Comparison of ENCODE assay signal across 11 mouse cellular contexts in the genomic region with DNA sequence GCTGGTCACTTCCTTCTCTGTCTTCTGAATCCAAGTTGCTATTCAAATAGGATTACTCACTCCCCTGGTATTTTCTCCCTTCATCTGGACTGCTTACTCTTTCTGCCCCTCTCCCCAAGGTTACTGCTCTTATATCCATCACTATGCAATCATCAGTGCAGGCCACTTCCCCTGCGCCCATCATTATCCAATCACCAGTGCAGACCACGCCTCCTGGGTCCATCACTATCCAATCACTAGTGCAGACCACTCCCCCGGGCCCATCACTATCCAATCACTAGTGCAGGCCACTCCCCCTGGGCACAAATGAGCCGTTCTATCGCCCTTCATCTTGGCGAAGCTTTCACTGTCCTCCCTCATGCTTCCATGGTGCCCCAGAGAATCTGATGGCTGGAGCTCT.
DNase-seq lines count a peak whose midpoint lies in the region; ATAC-seq and TF ChIP-seq lines count a peak whose summit lies in the region.
"Had no signal": no experiment of that assay in that cellular context is flagged by ENCODE, and none has a peak within 500 bp of the region (broad histone marks: within the 10 kb centered on the region; RNA-seq: fewer than 3 reads in every experiment).

No protein-coding gene starts in this region.

- no peaks in the 10 kb centered on the region for H3K27me3 ChIP-seq in kidney, postnatal 0 days (ENCODE audit: insufficient read depth, low read length)
- no peaks in the 10 kb centered on the region for H3K27me3 ChIP-seq in MEL (ENCODE audit: control insufficient read depth in 1 of 2, insufficient read depth in 2 of 2, low read length in 2 of 2)
- H3K27me3 ChIP-seq in hindbrain, postnatal 0 days (ENCODE audit: insufficient read depth, low read length) = no peaks in the 10 kb centered on the region
- H3K27me3 ChIP-seq in intestine, embryonic 15.5 days (replicated peaks) = no peaks in the 10 kb centered on the region
- H3K27me3 ChIP-seq: hindbrain, embryonic 15.5 days had no signal

- TF ChIP-seq CTCF in kidney, postnatal 0 days (IDR thresholded peaks at IDR 0.05; ENCODE audit: low read depth) = no peak
- no peak for TF ChIP-seq CTCF in MEL (IDR thresholded peaks at IDR 0.05 in 2 of 3, conservative IDR thresholded peaks at IDR 0.05 in 1 of 3; ENCODE audit: control insufficient read depth in 1 of 3, insufficient read depth in 1 of 3, low read depth in 2 of 3, low read length in 3 of 3, poor library complexity in 1 of 3, severe bottlenecking in 1 of 3)
- TF ChIP-seq CTCF in hindbrain, postnatal 0 days (IDR thresholded peaks at IDR 0.05; ENCODE audit: low read depth) = no peak

- peak; percentile 3 to 27 for DNase-seq in adrenal gland, adult (ENCODE audit: inconsistent age in 2 of 2, low spot score in 1 of 2)
- DNase-seq in adrenal gland, postnatal 4 days (ENCODE audit: low spot score in 2 of 2) = no peak
- DNase-seq in kidney, postnatal 0 days (ENCODE audit: low spot score) = no peak
- no peak for DNase-seq in kidney, adult 18-20 months
- DNase-seq in MEL (ENCODE audit: low read depth, low spot score) = peak; percentile 30
- no peak for DNase-seq in hindbrain, postnatal 0 days (ENCODE audit: low spot score)
- DNase-seq in spleen, postnatal 36 days (ENCODE audit: low spot score in 2 of 2) = no peak
- DNase-seq: gastrocnemius, postnatal 36 days had no signal

- no peak for TF ChIP-seq RAD21 in MEL (IDR thresholded peaks at IDR 0.05; ENCODE audit: low read depth, low read length)

- no peaks in the 10 kb centered on the region for H3K9me3 ChIP-seq in kidney, postnatal 0 days (replicated peaks; ENCODE audit: low read length)
- H3K9me3 ChIP-seq in MEL (replicated peaks; ENCODE audit: insufficient read depth, low read length) = no peaks in the 10 kb centered on the region
- no peaks in the 10 kb centered on the region for H3K9me3 ChIP-seq in hindbrain, postnatal 0 days (ENCODE audit: low read length)
- H3K9me3 ChIP-seq in intestine, embryonic 15.5 days = no peaks in the 10 kb centered on the region
- H3K9me3 ChIP-seq: hindbrain, embryonic 15.5 days; megakaryocyte, embryonic 14.5 days had no signal

- TF ChIP-seq EP300 in MEL (IDR thresholded peaks at IDR 0.05; ENCODE audit: low read depth in 1 of 2, low read length in 2 of 2) = no peak

- H3K4me2 ChIP-seq in kidney, postnatal 0 days (ENCODE audit: low read length) = no peak overlapping the region
- H3K4me2 ChIP-seq in hindbrain, postnatal 0 days (ENCODE audit: low read depth, low read length) = no peak overlapping the region
- no peak overlapping the region for H3K4me2 ChIP-seq in intestine, embryonic 15.5 days (replicated peaks)

- H3K9ac ChIP-seq in kidney, postnatal 0 days (ENCODE audit: low read depth, low read length) = no peak overlapping the region
- no peak overlapping the region for H3K9ac ChIP-seq in MEL (ENCODE audit: control insufficient read depth, low read depth, low read length, poor library complexity, severe bottlenecking)
- H3K9ac ChIP-seq in hindbrain, postnatal 0 days (replicated peaks; ENCODE audit: low read length) = no peak overlapping the region
- no peak overlapping the region for H3K9ac ChIP-seq in intestine, embryonic 15.5 days
- H3K9ac ChIP-seq: hindbrain, embryonic 15.5 days had no signal

- H3K4me1 ChIP-seq in kidney, postnatal 0 days (replicated peaks; ENCODE audit: insufficient read depth, low read length) = no peaks in the 10 kb centered on the region
- no peaks in the 10 kb centered on the region for H3K4me1 ChIP-seq in MEL (ENCODE audit: control insufficient read depth in 1 of 2, insufficient read depth in 2 of 2, low read length in 2 of 2)
- 0 out of 2 replicates have a peak, but pooled peaks cover 3% of the 10 kb centered on the region for H3K4me1 ChIP-seq in hindbrain, postnatal 0 days (ENCODE audit: insufficient read depth, low read length)
- H3K4me1 ChIP-seq in intestine, embryonic 15.5 days (replicated peaks) = no peaks in the 10 kb centered on the region
- H3K4me1 ChIP-seq: hindbrain, embryonic 15.5 days had no signal

- H3K36me3 ChIP-seq in kidney, postnatal 0 days (ENCODE audit: insufficient read depth, low read length) = no peaks in the 10 kb centered on the region
- H3K36me3 ChIP-seq in MEL (ENCODE audit: control insufficient read depth in 1 of 2, insufficient read depth in 2 of 2, low read length in 2 of 2) = no peaks in the 10 kb centered on the region
- no peaks in the 10 kb centered on the region for H3K36me3 ChIP-seq in hindbrain, postnatal 0 days (ENCODE audit: insufficient read depth, low read length)
- no peaks in the 10 kb centered on the region for H3K36me3 ChIP-seq in intestine, embryonic 15.5 days
- H3K36me3 ChIP-seq: hindbrain, embryonic 15.5 days had no signal

- 0 out of 2 replicates have a peak, but pooled peaks have one; percentile 21 for ATAC-seq in kidney, postnatal 0 days (replicated peaks; ENCODE audit: low FRiP score, low read depth)
- peak; percentile 59; the same call in 1 of the 2 replicates for ATAC-seq in hindbrain, postnatal 0 days
- no peak for ATAC-seq in intestine, embryonic 15.5 days

- no peak overlapping the region for H3K4me3 ChIP-seq in kidney, postnatal 0 days (replicated peaks; ENCODE audit: low read depth, low read length)
- no peak overlapping the region for H3K4me3 ChIP-seq in MEL (ENCODE audit: control insufficient read depth in 1 of 2, insufficient read depth in 1 of 2, low read depth in 2 of 2, low read length in 2 of 2)
- H3K4me3 ChIP-seq in hindbrain, postnatal 0 days (ENCODE audit: low read length) = no peak overlapping the region
- H3K4me3 ChIP-seq in intestine, embryonic 15.5 days (replicated peaks) = no peak overlapping the region
- H3K4me3 ChIP-seq: hindbrain, embryonic 15.5 days; megakaryocyte, embryonic 14.5 days had no signal

- 95% methylated on average over 6 of the region's 6 CpGs for WGBS in kidney, postnatal 0 days
- 90% methylated on average over 6 of the region's 6 CpGs for WGBS in hindbrain, postnatal 0 days
- WGBS in intestine, embryonic 15.5 days = 92% methylated on average over 6 of the region's 6 CpGs

- no peaks in the 10 kb centered on the region; the same call in 1 of the 2 replicates for H3K79me2 ChIP-seq in MEL (ENCODE audit: control insufficient read depth, insufficient read depth, low read length, poor library complexity)

- no peak overlapping the region for H3K27ac ChIP-seq in kidney, postnatal 0 days
- H3K27ac ChIP-seq in MEL (ENCODE audit: control insufficient read depth, low read depth, low read length) = no peak overlapping the region
- H3K27ac ChIP-seq in hindbrain, postnatal 0 days = no peak overlapping the region
- H3K27ac ChIP-seq in intestine, embryonic 15.5 days = no peak overlapping the region
- H3K27ac ChIP-seq: hindbrain, embryonic 15.5 days had no signal

- TF ChIP-seq POLR2A in MEL (IDR thresholded peaks at IDR 0.05; ENCODE audit: control insufficient read depth in 1 of 2, insufficient read depth in 1 of 2, low read depth in 1 of 2, low read length in 2 of 2, poor library complexity in 1 of 2) = no peak

TF ChIP-seq in MEL, 35 proteins besides CTCF, POLR2A, EP300 and RAD21:
- no peak for TF ChIP-seq MXI1 (IDR thresholded peaks at IDR 0.05; ENCODE audit: low read depth, low read length)
- TF ChIP-seq TBP (IDR thresholded peaks at IDR 0.05; ENCODE audit: low read depth, low read length) = no peak
- TF ChIP-seq JUND (IDR thresholded peaks at IDR 0.05; ENCODE audit: low read depth, low read length) = no peak
- no peak for TF ChIP-seq E2F4 (IDR thresholded peaks at IDR 0.05; ENCODE audit: borderline replicate concordance, low read depth, low read length)
- TF ChIP-seq CHD1 (IDR thresholded peaks at IDR 0.05; ENCODE audit: low read depth, low read length) = no peak
- TF ChIP-seq GATA1 (IDR thresholded peaks at IDR 0.05; ENCODE audit: low read depth, low read length) = no peak
- no peak for TF ChIP-seq ZMIZ1 (IDR thresholded peaks at IDR 0.05; ENCODE audit: low read depth, low read length)
- TF ChIP-seq SMC3 (IDR thresholded peaks at IDR 0.05; ENCODE audit: low read depth, low read length) = no peak
TF ChIP-seq in MEL: peak in this region for 0.

Comparison
In these comparisons a context has a peak if more than half of its experiments do, and no peak if none do; other contexts are left out.
1. DNase-seq: peak in adrenal gland, adult (2 of 2) and MEL (single experiment); none in adrenal gland, postnatal 4 days (0 of 2), kidney, postnatal 0 days (single experiment), kidney, adult 18-20 months (single experiment), hindbrain, postnatal 0 days (single experiment) and spleen, postnatal 36 days (0 of 2).